Mouse (Mus musculus): Measurements from ENCODE around the gene Bahcc1.
A peak's percentile ranks its signal among the peaks of the same experiment; 100 is the strongest.

Bahcc1 gene

DNA sequence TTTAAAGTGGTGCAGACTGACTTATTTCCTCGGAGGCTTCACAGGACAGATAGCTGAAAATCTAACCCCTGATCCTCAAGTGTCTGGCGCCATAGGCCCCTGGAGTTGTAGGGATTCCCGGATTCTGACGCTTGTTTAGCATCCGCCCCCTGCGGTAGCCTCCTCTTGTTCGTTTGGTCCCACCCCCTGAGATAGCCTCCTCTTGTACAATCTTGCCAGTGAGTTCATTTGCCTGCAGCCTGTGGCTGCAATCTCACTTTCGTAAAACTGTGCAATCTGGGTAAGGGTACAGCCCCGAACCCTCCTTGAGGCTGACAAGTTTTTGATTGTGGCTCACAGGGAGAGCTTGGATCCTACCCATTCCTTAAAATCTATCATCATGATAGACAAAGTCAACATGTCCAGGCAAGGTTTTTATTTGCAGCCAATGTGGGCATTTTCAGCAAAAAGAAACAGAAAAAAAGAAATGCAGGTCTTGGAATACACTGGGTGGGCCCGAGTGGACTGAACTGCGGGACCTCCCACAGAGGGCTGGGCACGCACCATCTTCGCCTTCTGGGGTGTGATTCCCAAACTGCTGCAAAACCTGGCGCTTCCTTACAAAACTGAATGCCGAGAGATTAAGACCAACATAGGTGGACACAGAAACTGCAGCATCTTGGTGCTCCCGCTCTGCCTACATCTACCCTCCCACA lies 82.1 kb downstream of the Bahcc1 start:
- DNase-seq (ENCODE audit: low read depth, low spot score): no peak

DNA sequence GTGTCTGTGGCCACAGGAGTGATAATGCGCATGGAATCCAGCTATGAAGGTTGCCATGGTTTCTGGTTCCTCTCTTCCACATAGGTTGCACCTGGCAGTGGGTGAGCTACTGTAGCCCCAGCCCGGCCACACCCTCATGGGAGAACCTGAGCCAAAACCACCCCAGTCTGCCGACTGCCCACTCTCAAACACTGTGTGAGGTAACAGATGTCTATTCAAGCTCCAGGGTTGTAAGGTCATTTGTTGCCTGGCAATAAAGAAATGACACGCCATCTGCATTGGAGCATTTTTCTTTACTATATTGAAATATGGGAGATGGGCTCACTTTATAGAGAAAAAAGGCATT lies 82.6 kb downstream of the Bahcc1 start:
- no peak for DNase-seq (ENCODE audit: low read depth, low spot score)

GRCm38 (mm10) chr11:120315832-120316689 lies 83.3 kb downstream of the Bahcc1 start:
- DNase-seq (ENCODE audit: low read depth, low spot score): peak; percentile 64

- DNase-seq (ENCODE audit: low read depth, low spot score): no peak
Observed at GRCm38 (mm10) chr11:120316690-120317254, 84.0 kb downstream of the Bahcc1 start.

DNA sequence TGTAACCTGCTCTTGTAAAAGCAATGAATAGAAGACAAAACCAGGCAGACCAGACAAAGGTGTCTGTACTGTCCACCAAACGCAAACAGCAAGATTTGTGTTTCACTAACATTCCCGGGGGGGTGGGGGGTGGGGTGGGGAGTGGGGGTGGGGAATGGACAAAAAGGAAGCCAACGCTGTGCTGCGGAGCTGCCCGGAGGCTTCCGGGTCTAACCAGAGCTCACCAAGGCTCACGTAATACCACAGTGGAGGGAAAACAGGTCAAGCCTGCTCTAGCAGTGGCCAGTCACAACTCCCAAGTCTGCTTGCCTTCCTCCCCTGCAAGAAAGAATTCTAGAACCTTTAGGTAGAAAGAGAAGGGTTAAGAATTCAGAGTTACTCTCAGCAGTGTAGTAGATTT lies 84.7 kb downstream of the Bahcc1 start:
- no peak for DNase-seq (ENCODE audit: low read depth, low spot score)

- no peak for DNase-seq (ENCODE audit: low read depth, low spot score)
Observed at GRCm38 (mm10) chr11:120319310-120319709, 86.6 kb downstream of the Bahcc1 start.

- DNase-seq (ENCODE audit: low read depth, low spot score): no peak
Observed at GRCm38 (mm10) chr11:120320156-120320555, 87.4 kb downstream of the Bahcc1 start.

DNA sequence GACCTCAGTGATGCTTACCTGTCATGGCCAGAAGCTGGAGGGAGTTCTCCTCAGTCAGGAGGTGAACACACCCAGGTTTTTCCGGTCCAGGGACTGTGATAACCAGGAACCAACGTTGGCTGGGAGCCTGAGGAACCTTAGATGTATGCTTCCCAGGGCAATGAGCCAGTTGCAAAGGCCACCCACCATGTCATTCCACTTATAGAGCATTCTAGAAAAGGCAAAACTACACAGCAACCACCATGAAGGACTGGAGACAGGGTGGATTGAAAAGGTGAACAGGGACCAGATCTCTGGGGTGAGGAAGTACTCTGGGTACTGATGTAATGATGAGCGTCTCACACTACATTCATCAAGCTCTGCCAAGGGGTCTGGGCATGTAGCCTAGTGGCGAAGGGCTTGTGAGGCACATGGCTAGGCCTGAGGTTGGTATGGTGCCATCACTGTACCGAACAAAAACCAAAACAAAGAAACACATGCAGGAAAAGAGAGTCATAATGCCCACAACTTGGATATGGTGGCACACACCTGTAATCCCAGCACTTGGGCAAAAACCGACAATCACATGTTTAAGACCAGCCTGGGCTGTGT lies 102.8 kb downstream of the Bahcc1 start:
- DNase-seq (ENCODE audit: low read depth, low spot score): no peak

GRCm38 (mm10) chr11:120337447-120337846 lies 104.7 kb downstream of the Bahcc1 start:
- no peak for DNase-seq (ENCODE audit: low read depth, low spot score)

DNA sequence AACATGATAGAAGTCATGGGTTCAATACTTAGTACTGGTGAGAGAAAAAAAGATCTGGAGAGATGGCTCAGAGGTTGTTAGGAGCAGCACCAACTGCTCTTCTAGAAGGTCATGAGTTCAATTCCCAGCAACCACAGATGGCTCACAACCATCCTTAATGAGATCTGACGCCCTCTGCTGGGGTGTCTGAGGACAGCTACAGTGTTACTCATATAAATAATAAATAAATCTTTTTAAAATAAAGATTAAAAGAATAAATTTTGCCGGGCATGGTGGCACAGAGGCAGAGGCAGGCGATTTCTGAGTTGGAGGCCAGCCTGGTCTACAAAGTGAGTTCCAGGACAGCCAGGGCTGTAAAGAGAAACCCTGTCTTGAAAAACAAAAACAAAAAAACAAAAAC lies 106.0 kb downstream of the Bahcc1 start:
- DNase-seq (ENCODE audit: low read depth, low spot score): no peak

GRCm38 (mm10) chr11:120339978-120340513 lies 107.3 kb downstream of the Bahcc1 start:
- DNase-seq (ENCODE audit: low read depth, low spot score): no peak

GRCm38 (mm10) chr11:120341661-120342060 lies 108.9 kb downstream of the Bahcc1 start:
- DNase-seq (ENCODE audit: low read depth, low spot score): no peak
